Mouse (Mus musculus) ovary, postnatal 36 days (tissue): ENCODE results near the gene Oard1.

ENCODE experiments used
- DNase-seq: peaks from one replicate; pipeline ENCODE4 v3.0.0; 2022; ENCODE audit warnings: low spot score, mixed read lengths

Oard1 gene

GRCm38 (mm10) chr17:48436487-48436886 is 26.7 kb downstream of the Oard1 start:
- no peak for DNase-seq

GRCm38 (mm10) chr17:48437421-48437911 is 27.7 kb downstream of the Oard1 start:
- no peak for DNase-seq

GRCm38 (mm10) chr17:48442745-48443457 is 33.1 kb downstream of the Oard1 start:
- DNase-seq: no peak

GRCm38 (mm10) chr17:48443542-48444145 is 33.8 kb downstream of the Oard1 start:
- no peak for DNase-seq

GRCm38 (mm10) chr17:48447675-48448074 is 37.9 kb downstream of the Oard1 start:
- DNase-seq: no peak

- no peak for DNase-seq
Measured at GRCm38 (mm10) chr17:48450666-48451352, 41.0 kb downstream of the Oard1 start.

GRCm38 (mm10) chr17:48451353-48451675 is 41.5 kb downstream of the Oard1 start, which contains the start of gene Tspo2:
TSS of gene Tspo2 (minus strand) at chr17:48451522.
- DNase-seq: no peak

- no peak for DNase-seq
Measured at GRCm38 (mm10) chr17:48451753-48452444, 42.1 kb downstream of the Oard1 start.

- no peak for DNase-seq
Measured at GRCm38 (mm10) chr17:48453489-48453888, 43.7 kb downstream of the Oard1 start.

GRCm38 (mm10) chr17:48454190-48454589 is 44.4 kb downstream of the Oard1 start:
- DNase-seq: no peak

GRCm38 (mm10) chr17:48454688-48455087 is 44.9 kb downstream of the Oard1 start, which contains the start of gene Unc5cl:
TSS of gene Unc5cl (plus strand) at chr17:48454901.
- no peak for DNase-seq

- DNase-seq: no peak
Measured at GRCm38 (mm10) chr17:48455955-48456354, 46.1 kb downstream of the Oard1 start.

GRCm38 (mm10) chr17:48457971-48458653 is 48.3 kb downstream of the Oard1 start:
- DNase-seq: no peak

GRCm38 (mm10) chr17:48462096-48462495 is 52.3 kb downstream of the Oard1 start:
- DNase-seq: no peak

- DNase-seq: no peak
Measured at GRCm38 (mm10) chr17:48463391-48463790, 53.6 kb downstream of the Oard1 start.
